Mouse (Mus musculus): ENCODE results near the gene Dxo. TPM values are rescaled to one million over a fixed set of nuclear protein-coding genes. Genes with fewer than 3 reads are reported as not detected.

Dxo gene
- polyA plus RNA-seq (2021; fragmentation: Nextera tagmentation): 25.6 and 26.2 TPM in 2 replicates
- long read RNA-seq, experiment 1, transcript Dxo-211 (7 exons, 1,447 nt): minor isoform, 11 of 103 reads
- long read RNA-seq, experiment 1, transcript Dxo-201 (7 exons, 1,519 nt): major isoform, 15 of 103 reads
- long read RNA-seq, experiment 1, partial matches to known transcripts: 52 of 103 reads
- long read RNA-seq, experiment 1, other reads (novel, unspliced or antisense): 24 of 103 reads
- long read RNA-seq, experiment 2, transcript Dxo-201 (7 exons, 1,519 nt): major isoform, 7 of 27 reads
- long read RNA-seq, experiment 2, partial matches to known transcripts: 9 of 27 reads
- long read RNA-seq, experiment 2, other reads (novel, unspliced or antisense): 7 of 27 reads

GRCm38 (mm10) chr17:34836856-34837221, at the start of gene Dxo, which contains the start of gene Stk19:
TSS of gene Dxo (plus strand) at chr17:34837019.
TSS of gene Stk19 (minus strand) at chr17:34836945.

DNA sequence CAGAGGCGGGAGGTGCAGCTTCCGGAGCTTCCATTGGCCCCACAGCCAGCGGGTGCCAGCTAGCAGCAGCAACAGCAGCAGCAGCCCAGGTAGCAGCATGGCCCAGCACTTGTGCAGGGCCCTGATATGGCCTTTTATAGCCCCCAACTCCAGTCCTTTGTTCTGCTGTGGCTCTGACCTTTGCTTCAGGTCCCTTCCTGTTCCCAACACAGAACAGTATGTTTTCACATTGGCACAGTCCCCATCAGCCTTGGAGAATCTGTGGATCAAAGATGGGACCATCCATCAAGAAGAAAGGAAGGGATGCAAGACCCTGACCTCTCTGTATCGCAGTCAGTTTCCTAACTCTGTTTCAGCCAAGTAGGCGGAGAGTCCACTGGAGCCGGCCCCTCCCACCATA, 32.5 kb upstream of the Dxo start, which contains the start of gene Cyp21a1:
TSS of gene Cyp21a1 (minus strand) at position 261 of the 400 bp plus-strand sequence.

GRCm38 (mm10) chr17:34849722-34850516, 13.1 kb downstream of the Dxo start, which contains the start of the genes Skiv2l and Nelfe:
TSS of gene Skiv2l (minus strand) at chr17:34850210.
TSS of gene Nelfe (plus strand) at chr17:34850391.

DNA sequence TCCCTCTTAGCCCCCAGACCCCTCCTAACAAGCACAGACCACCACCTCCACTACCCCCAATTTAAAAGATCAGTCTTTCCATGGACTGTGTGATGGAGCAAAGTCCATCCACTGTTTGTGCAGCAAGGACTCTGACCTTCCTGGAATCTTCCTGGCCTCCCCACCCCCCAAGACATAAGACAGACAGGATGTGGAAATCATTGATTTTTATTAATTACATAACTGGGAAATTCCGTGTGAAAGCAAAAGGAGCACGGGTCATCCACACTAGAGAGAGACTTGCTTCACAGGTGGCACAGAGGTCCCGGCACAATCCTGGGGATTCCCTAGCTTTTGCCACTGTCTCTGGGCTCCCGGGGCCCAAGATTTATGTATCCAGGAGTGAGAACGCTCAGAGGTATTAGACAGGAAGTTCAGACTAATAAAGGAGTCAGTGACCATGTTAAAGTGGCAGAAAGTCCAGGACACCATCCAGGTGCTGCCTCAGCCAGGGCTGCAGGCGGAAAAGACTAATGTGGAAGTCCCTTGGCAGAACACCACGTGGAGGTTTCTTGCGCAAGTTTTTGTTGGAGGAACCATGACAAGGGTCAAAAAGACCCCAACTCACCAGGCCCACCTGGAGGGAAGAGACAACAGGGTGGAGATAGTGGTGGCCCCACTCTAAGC, 25.7 kb downstream of the Dxo start, which contains the start of gene Cfb:
TSS of gene Cfb (minus strand) at position 103 of the 666 bp plus-strand sequence.

DNA sequence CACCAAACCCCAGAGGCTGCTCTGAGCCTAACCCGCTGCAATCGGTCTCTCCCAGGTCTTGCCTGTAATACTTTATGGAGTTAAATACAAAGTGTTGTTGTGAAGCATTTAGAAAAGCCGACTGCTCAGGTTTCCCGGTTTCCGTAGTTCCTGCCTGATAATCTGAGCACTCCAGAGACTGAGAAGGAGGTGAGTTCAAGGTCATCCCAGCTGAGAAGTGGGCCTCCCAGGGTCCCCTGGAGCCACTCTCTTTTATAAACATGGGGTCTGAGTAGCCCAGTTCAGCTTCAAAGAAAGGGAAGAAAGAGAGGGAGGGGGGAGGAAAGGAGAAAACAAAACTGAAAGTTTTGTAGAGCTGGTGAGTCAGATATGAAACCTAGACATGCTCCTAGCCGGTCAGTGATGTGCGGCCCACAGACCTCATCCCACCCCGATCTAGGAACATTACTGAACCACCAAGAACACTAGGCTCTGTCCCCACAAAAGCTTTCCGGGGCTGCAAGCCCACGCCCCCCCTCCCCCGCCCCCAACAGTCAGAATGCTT, 42.6 kb downstream of the Dxo start, which contains the start of gene Zbtb12:
TSS of gene Zbtb12 (plus strand) at position 148 of the 544 bp plus-strand sequence.

GRCm38 (mm10) chr17:34881683-34882310, 45.0 kb downstream of the Dxo start, which contains the start of gene Gm20547:
TSS of gene Gm20547 (minus strand) at chr17:34882042.

Other genes with a start within 250 kb of the Dxo start
- gene Gpsm3, start 247.2 kb upstream of the Dxo start, polyA plus RNA-seq (2021; fragmentation: Nextera tagmentation): 0.33 and 1.7 TPM in 2 replicates
- gene Pbx2, start 245.8 kb upstream of the Dxo start, polyA plus RNA-seq (2021; fragmentation: Nextera tagmentation): 1.8 and 4.5 TPM in 2 replicates
- 0.64 and 0.85 TPM in 2 replicates for gene Ager, start 239.2 kb upstream of the Dxo start, polyA plus RNA-seq (2021; fragmentation: Nextera tagmentation)
- gene Rnf5, start 233.3 kb upstream of the Dxo start, polyA plus RNA-seq (2021; fragmentation: Nextera tagmentation): 171 and 196 TPM in 2 replicates
- gene Agpat1, start 232.8 kb upstream of the Dxo start, polyA plus RNA-seq (2021; fragmentation: Nextera tagmentation): 68.0 and 88.2 TPM in 2 replicates
- 4.0 and 4.1 TPM in 2 replicates for gene Egfl8, start 221.0 kb upstream of the Dxo start, polyA plus RNA-seq (2021; fragmentation: Nextera tagmentation)
- gene Ppt2, start 208.5 kb upstream of the Dxo start, polyA plus RNA-seq (2021; fragmentation: Nextera tagmentation): 6.5 and 13.9 TPM in 2 replicates
- gene Prrt1, start 207.5 kb upstream of the Dxo start, polyA plus RNA-seq (2021; fragmentation: Nextera tagmentation): 12.4 and 24.5 TPM in 2 replicates
- 15.4 and 17.0 TPM in 2 replicates for gene Fkbpl, start 192.3 kb upstream of the Dxo start, polyA plus RNA-seq (2021; fragmentation: Nextera tagmentation)
- gene Atf6b, start 189.9 kb upstream of the Dxo start, polyA plus RNA-seq (2021; fragmentation: Nextera tagmentation): 25.6 and 45.1 TPM in 2 replicates
- gene Tnxb, start 166.5 kb upstream of the Dxo start, polyA plus RNA-seq (2021; fragmentation: Nextera tagmentation): 0.04 and 0.10 TPM in 2 replicates
- gene C4b, start 93.1 kb upstream of the Dxo start, polyA plus RNA-seq (2021; fragmentation: Nextera tagmentation): 3.9 and 8.9 TPM in 2 replicates
- not detected in 2 replicates for gene Cyp21a1, start 32.5 kb upstream of the Dxo start, polyA plus RNA-seq (2021; fragmentation: Nextera tagmentation)
- gene Stk19, start 74 bp upstream of the Dxo start, polyA plus RNA-seq (2021; fragmentation: Nextera tagmentation): 60.8 and 64.9 TPM in 2 replicates
- gene Skiv2l, start 13.2 kb downstream of the Dxo start, polyA plus RNA-seq (2021; fragmentation: Nextera tagmentation): 20.2 and 21.7 TPM in 2 replicates
- gene Nelfe, start 13.4 kb downstream of the Dxo start, polyA plus RNA-seq (2021; fragmentation: Nextera tagmentation): 34.1 and 37.6 TPM in 2 replicates
- gene Cfb, start 25.5 kb downstream of the Dxo start, polyA plus RNA-seq (2021; fragmentation: Nextera tagmentation): 0.39 and 0.50 TPM in 2 replicates
- 0.17 and 0.25 TPM in 2 replicates for gene Zbtb12, start 42.5 kb downstream of the Dxo start, polyA plus RNA-seq (2021; fragmentation: Nextera tagmentation)
- gene Gm20547, start 45.0 kb downstream of the Dxo start, polyA plus RNA-seq (2021; fragmentation: Nextera tagmentation): not detected in 2 replicates
- 2.7 and 3.3 TPM in 2 replicates for gene C2, start 61.2 kb downstream of the Dxo start, polyA plus RNA-seq (2021; fragmentation: Nextera tagmentation)
- gene Ehmt2, start 61.5 kb downstream of the Dxo start, polyA plus RNA-seq (2021; fragmentation: Nextera tagmentation): 20.4 and 20.9 TPM in 2 replicates
- 0.48 TPM in 2 replicates for gene Slc44a4, start 77.4 kb downstream of the Dxo start, polyA plus RNA-seq (2021; fragmentation: Nextera tagmentation)
- 30.2 and 37.0 TPM in 2 replicates for gene Neu1, start 94.2 kb downstream of the Dxo start, polyA plus RNA-seq (2021; fragmentation: Nextera tagmentation)
- 0.48 and 1.1 TPM in 2 replicates for gene Hspa1b, start 122.2 kb downstream of the Dxo start, polyA plus RNA-seq (2021; fragmentation: Nextera tagmentation)
- gene Gm20481, start 132.9 kb downstream of the Dxo start, polyA plus RNA-seq (2021; fragmentation: Nextera tagmentation): not detected in 2 replicates
- gene Hspa1a, start 135.1 kb downstream of the Dxo start, polyA plus RNA-seq (2021; fragmentation: Nextera tagmentation): 5.3 and 7.0 TPM in 2 replicates
- 0.90 and 1.5 TPM in 2 replicates for gene Hspa1l, start 135.7 kb downstream of the Dxo start, polyA plus RNA-seq (2021; fragmentation: Nextera tagmentation)
- gene Lsm2, start 144.8 kb downstream of the Dxo start, polyA plus RNA-seq (2021; fragmentation: Nextera tagmentation): 33.6 and 33.9 TPM in 2 replicates
- 15.7 and 17.2 TPM in 2 replicates for gene Vars, start 164.0 kb downstream of the Dxo start, polyA plus RNA-seq (2021; fragmentation: Nextera tagmentation)
- 0.13 and 0.25 TPM in 2 replicates for gene Vwa7, start 179.6 kb downstream of the Dxo start, polyA plus RNA-seq (2021; fragmentation: Nextera tagmentation)
- gene Sapcd1, start 191.0 kb downstream of the Dxo start, polyA plus RNA-seq (2021; fragmentation: Nextera tagmentation): 0.89 and 0.92 TPM in 2 replicates
- gene Msh5, start 209.7 kb downstream of the Dxo start, polyA plus RNA-seq (2021; fragmentation: Nextera tagmentation): 0.37 and 0.45 TPM in 2 replicates
- 22.7 and 26.4 TPM in 2 replicates for gene Clic1, start 212.9 kb downstream of the Dxo start, polyA plus RNA-seq (2021; fragmentation: Nextera tagmentation)
- gene Ddah2, start 222.0 kb downstream of the Dxo start, polyA plus RNA-seq (2021; fragmentation: Nextera tagmentation): 20.0 and 22.8 TPM in 2 replicates
- gene Ly6g6c, start 228.4 kb downstream of the Dxo start, polyA plus RNA-seq (2021; fragmentation: Nextera tagmentation): not detected in 2 replicates
- gene Mpig6b, start 229.2 kb downstream of the Dxo start, polyA plus RNA-seq (2021; fragmentation: Nextera tagmentation): not detected in 2 replicates
- gene Ly6g6e, start 239.9 kb downstream of the Dxo start, polyA plus RNA-seq (2021; fragmentation: Nextera tagmentation): 2.4 and 3.7 TPM in 2 replicates
- gene Ly6g6d, start 241.0 kb downstream of the Dxo start, polyA plus RNA-seq (2021; fragmentation: Nextera tagmentation): 1.6 and 2.3 TPM in 2 replicates
- 1.6 and 2.2 TPM in 2 replicates for gene Ly6g6f, start 248.6 kb downstream of the Dxo start, polyA plus RNA-seq (2021; fragmentation: Nextera tagmentation)